Mouse (Mus musculus) embryo, embryonic 10.5 days (tissue): ENCODE measurements at regions not wholly inside any gene's neighbourhood (a gene's known extent, or its start where the extent isn't known, plus 50 kb on each side); places are given as distances from the start of the nearest gene placed in this dataset.

Source experiments
- DNase-seq: peaks from one replicate; pipeline ENCODE4 v3.0.0-alpha.2; 2015; ENCODE audit warnings: low spot score

DNA sequence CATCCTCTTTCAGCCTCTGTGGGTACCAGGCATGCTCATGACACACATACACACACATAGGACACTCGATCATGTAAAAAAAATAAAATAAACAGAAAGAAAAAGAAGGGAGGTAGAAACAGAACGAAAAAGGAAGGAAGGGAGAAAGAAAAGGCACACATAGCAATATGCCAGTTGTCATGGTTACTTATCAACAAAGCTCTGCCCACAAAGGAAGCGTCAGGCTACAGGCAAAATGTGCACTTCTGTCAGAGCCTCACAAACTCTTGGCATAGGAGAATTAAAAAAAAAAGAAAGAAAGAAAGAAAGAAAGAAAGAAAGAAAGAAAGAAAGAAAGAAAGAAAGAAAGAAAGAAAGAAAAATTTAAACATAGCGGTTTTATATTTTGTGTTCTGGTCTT is 56.9 kb upstream of the Sox2 start:
- no peak for DNase-seq

GRCm38 (mm10) chr3:34577896-34578530 is 72.2 kb upstream of the Sox2 start:
- DNase-seq, result no peak

DNA sequence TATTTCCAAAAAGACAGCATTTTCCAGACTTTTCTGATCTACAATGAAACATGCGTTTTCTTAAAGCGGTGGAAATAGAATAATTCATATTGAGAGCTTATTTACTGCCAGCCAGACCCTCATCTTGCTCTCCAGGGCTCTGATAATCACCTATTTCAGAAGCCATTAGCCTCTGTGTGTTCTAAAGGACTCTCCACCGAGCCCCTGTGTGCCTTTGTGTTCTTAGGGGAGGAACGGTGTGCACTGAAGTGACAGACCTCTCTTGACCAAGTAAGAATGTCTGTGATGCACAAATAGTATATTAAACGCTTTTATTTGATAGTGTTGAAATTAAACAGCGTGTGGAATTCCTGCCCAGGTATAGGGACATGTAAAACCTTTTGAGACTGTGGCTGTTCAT is 73.1 kb upstream of the Sox2 start:
- no peak for DNase-seq

DNA sequence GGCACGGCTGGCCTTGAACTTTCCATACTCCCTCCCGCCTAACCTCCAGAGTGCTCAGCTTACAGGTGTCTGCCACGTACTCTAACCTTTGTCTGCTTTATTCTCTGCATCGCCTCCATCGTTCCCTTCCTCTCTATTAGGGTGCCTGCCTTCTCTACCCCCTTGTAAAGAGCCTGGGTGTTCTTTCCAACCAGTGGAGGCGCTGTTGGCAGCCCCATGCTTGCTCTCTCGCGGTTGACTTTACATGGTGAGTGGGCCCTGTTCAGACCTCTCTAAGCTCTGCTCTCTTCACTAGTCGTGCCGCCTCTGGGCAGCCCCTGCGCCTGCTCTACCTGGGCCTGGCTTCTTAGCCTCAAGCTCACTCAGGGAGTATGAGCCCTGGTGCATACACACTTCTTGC is 74.0 kb upstream of the Sox2 start:
- DNase-seq, result peak; percentile 43

GRCm38 (mm10) chr3:34574711-34575350 is 75.4 kb upstream of the Sox2 start:
- DNase-seq, result no peak

GRCm38 (mm10) chr3:34573312-34573711 is 76.9 kb upstream of the Sox2 start:
- DNase-seq, result no peak

GRCm38 (mm10) chr3:34572081-34572480 is 78.1 kb upstream of the Sox2 start:
- no peak for DNase-seq

DNA sequence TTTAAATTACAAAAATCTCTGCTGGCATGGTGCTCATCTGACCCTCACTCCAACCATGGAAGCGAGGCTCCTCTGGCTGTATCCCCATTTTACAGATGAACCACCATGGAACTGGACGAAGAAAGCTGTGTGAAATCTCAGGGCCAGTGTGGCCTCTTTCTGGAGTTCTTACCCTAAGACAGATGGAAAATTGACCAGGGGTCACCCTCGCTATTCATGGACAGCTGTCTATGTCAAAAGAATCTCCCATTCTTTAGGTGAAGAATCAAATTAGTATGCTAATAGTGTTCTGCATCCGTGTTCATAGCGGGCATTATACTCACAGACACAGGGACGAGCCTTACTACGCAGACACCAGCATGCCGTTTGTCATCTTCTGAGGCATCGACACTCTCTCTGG is 78.6 kb upstream of the Sox2 start:
- DNase-seq, result peak; percentile 30

- DNase-seq, result peak; percentile 69
Observed at GRCm38 (mm10) chr3:34569998-34570397, 80.2 kb upstream of the Sox2 start.

DNA sequence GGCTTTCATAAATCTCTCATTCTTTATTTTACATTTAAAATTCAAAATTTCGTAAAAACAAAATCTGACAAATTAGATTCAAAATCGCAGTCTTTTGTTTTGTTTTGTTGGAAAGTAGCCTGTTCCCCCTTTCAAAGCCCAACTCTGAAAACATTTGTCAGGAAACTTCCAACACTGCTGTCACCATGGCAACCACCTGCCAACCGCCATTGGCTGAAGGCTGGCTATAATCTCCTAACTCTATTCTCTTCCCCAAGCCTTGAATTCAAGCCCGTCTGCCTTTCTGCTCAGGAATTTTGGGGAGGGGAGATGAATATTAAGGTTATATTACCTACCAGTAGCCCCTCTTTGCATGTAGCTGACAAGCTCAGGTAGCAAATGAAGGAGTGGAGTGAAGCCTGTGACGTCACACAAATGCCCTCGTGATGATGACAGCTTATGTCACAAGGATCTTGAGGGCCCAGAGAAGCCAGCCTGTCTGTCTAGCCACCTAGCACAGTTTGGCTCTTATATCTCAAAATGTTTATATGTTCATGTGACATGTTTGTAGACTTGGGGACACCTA is 82.0 kb upstream of the Sox2 start:
- DNase-seq, result peak; percentile 76

GRCm38 (mm10) chr3:34565386-34565785 is 84.8 kb upstream of the Sox2 start:
- no peak for DNase-seq

DNA sequence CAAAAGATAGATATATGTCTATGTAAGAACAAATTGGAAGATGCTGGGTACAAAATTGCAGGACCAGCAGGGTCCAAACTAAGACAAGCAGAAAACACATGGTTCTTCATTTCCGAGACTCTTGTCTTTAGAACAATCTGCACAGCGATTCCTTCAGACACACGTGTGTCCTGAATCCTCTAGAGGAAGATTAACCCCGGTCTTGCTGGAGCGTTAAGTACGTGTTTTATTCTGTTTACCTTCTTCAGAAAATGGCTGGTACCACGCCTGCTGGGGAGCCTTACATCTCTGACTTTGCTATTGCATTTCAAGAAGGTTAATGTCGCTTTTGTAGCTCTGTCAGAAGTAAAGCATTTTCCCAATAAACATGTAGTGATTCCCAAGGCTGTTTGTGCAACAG is 87.3 kb upstream of the Sox2 start:
- no peak for DNase-seq

DNA sequence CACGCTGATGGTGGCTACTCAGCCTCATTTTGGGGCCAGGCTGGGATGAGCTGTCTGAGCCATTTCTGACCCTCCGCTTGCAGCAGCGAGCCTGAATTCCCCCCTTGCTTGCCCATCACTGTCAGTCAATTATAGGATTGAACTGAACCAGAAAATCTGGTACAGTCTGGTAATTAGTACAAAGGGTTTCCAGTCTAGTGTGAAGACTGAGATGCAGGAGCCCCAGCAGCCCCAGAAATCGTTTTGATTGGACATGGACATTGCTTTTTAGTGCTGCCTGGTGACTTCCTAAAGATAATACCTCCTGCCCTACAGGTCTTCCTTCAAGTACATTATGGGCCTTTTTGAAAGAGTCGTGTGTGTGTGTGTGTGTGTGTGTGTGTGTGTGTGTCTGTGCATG is 88.5 kb upstream of the Sox2 start:
- DNase-seq, result peak; percentile 55

DNA sequence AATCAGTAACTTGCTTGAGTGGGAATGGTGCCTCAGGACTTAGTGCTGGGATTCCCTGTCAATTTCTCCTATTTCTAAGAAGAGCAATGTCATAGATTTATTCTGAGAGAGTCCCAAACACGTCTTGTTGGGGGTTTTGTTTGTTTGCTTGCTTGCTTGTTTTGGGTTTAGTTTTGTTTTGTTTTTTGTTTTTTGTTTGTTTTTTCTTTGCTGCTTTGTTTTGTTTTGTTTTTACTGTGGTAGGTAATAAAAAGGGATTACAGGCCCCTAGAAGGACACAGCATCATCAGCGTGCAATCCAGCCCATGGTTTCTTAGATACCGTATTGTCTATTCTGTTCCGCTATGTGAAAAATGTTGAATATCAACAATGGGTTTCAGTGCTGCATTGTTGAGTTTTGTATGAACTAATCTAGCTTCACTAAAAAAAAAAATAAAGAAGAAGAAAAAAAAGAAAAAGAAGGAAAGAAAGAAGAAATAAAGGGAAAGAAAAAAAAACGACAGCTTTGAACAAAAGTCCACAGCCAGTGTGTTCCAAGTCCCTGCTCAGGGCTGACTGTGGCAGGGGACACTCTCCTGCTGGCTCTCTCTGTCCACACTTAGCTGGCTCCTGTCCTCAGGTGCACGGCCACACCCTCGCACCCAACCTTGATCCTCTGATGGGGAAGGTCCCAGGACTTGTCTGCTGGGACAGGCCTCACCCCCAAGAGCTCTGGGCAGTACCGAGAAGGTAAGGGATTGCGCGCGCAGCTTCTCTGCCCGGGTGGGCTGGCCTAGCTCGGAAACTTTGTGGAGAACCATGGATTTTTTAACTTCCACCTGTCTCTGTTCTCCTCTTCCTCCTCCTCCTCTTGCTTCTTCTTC is 90.1 kb upstream of the Sox2 start:
- peak; percentile 53 for DNase-seq

- peak; percentile 79 for DNase-seq
Observed at GRCm38 (mm10) chr3:34558821-34559520, 91.2 kb upstream of the Sox2 start.

DNA sequence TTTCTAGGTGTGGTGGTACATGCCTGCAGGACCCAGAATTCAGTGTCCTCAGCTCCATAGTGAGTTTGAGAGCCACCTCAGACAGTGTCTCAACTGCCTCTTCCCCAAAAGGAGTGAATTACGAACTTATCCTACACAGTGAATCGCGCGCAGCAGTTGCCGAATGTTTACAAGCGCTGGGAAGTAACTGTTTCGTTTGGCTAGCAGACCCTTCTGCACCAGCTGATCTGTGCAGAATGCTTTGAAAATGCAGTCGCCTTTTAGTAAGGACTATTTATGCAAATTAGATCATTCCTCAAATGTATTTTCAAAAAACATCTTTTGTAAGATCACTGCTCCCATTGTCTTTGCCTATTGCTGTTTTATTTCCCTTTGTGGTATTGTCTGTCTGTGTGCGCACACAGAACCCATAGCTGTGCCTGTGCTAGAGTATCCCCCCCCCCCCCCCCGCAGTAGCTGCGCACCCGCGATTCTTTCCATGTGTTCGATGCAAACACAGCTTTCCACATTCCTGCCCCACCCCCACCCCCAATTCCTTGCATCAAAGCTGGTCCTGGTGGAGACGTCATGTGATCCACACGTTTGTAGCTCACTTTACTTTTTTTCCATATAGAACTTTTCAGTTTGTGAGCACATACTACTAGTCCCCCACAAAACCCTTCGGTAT is 97.5 kb upstream of the Sox2 start:
- peak; percentile 31 for DNase-seq

DNA sequence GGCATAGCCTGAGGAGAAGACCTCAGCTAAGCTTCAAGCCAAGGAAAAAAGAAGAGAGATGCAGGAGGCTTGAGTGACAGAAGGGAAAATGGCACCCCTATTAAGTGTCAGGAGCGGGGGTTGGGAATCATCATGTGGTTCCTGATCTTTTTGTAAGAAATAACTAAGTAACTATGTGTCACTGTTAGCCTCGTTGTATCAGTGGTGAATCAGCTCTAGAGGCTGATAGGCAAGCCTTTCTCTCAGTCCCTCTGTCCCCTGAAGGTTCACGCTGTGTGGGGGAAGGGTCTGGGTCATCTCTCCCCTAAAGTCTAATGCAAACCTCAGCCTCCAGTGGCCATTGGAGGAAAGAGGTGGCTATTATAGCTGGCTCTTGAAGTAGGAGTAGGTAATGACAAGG is 99.1 kb upstream of the Sox2 start:
- DNase-seq, result no peak

- no peak for DNase-seq
Observed at GRCm38 (mm10) chr3:34550189-34550588, 100.0 kb upstream of the Sox2 start.

DNA sequence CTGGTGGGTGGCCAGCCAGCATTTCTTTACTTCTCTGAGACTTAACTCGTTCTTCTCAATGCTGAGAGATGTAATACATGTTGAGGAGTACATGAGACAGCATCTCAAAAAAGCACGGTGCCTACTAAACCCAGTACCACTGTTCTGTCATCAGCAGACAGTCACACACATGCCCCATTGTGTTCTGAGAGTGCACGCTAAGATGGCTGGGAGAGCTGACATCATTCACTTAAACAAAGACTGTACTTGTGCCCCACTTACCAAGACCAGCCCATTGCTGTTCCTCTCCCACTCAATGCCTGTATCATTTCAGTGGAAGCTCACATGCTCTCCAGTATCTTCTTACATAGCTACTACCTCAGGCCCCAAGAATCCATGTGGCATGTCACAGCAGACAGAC is 117.8 kb upstream of the Sox2 start:
- peak; percentile 15 for DNase-seq

DNA sequence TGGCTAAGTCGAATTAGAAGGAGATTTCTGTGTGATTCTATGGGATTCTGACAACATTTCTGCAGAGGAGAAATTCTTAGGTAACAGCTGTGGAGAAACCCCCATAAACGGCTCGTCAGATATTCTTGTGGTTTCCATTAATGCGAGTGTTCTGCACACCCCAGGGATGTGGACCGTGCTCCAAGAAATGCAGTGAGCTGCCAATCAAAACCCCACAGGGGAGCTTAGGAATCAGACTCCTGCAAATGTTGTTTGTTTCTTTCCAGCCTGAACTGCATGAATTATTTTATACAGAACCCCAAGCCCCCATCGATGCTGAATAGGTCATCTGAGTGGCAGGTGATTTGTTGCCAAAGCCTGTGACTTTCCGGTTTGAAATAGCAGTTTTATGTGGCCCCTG is 118.4 kb upstream of the Sox2 start:
- DNase-seq, result no peak

GRCm38 (mm10) chr3:34527546-34527945 is 122.7 kb upstream of the Sox2 start:
- DNase-seq, result no peak

DNA sequence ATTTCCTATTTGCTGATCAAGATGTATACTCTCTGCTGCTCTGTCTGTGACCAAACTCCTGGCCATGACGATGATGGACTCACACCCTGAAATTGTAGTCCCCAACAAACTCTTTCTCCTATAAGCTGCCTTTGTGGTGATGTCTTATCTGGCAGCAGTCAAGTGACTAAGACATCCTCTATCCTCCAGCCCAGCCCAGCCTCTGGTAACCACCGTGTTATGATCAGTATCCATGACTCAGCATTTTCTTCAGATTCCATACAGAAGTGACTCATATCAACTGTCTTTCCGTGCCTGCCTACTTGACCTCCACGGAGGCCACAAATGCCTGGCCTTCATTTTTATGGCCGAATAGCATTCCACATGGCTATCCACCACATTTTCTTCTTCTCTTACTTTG is 124.5 kb upstream of the Sox2 start:
- no peak for DNase-seq
